Mouse (Mus musculus) adrenal gland, postnatal 10 days (tissue): ENCODE results near the gene Ntn4. TPM values are rescaled to one million over a fixed set of nuclear protein-coding genes. Genes with fewer than 3 reads are reported as not detected.

Experiments used
- DNase-seq: peaks from one replicate; pipeline ENCODE4 v3.0.0; 2021; ENCODE audit warnings: mixed read lengths
- total RNA-seq, 2 experiments: library from RNA; stranded (reverse); gene quantifications; 2 replicates each; pipeline ENCODE4 v1.2.3; 2021

Ntn4 gene
- total RNA-seq, 2 experiments from 2014 or later, result 7.1 to 9.5 TPM

DNA sequence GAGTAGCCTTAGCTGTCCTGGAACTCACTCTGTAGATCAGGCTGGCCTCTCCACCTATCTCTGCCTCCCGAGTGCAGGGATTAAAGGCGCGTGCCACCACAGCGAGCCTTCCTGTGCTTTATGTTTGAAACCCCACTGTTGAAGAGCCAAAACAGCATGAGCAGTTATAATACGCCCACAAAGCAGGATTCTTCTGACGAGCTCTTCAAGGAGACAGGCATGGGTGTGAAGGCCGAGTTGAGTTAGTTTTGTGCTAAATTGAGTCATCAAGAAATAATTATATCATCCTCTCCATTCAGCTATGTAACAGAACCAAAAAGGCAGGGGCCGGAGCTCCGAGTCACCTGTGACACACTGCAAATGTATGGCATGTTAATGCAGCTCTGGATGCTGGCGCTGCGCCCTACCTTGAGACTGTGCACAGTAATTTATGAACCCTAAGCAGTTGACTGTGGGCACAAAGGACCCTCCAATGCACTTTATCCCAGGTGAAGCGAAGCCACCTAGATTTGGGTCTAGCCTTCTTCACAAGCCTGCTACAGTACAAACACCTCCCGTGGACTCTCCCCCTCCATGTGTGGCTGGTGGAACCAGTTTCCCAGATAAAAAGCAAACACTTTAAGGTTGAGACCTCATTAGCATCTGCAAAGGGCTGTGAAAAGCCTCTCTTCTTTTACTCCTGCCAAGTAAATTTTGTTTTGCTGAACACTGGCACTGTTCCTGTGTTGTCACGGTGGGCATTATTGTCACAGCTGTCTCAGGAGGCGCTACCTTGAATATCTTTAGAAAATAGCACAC is 142.9 kb downstream of the Ntn4 start:
- no peak for DNase-seq

Other genes with a start within 250 kb of the Ntn4 start
- gene Lta4h, start 187.3 kb upstream of the Ntn4 start, total RNA-seq, result 10 to 100 TPM; 59.3 to 72.5 TPM
- 10 to 100 TPM in 1 of 2 experiments, 1 to 10 TPM in 1; 3.7 to 12.2 TPM for gene Hal, start 151.9 kb upstream of the Ntn4 start, total RNA-seq
- gene Amdhd1, start 100.6 kb upstream of the Ntn4 start, total RNA-seq, result 10 to 100 TPM in 1 of 2 experiments, 1 to 10 TPM in 1; 4.7 to 11.4 TPM
- gene Ccdc38, start 100.0 kb upstream of the Ntn4 start, total RNA-seq, result under 1 TPM in 1 of 2 experiments, not detected in 1; 0.33 TPM
- 10 to 100 TPM; 19.0 to 21.0 TPM for gene Snrpf, start 51.0 kb upstream of the Ntn4 start, total RNA-seq
- gene Usp44, start 190.9 kb downstream of the Ntn4 start, total RNA-seq, result not detected